Mouse (Mus musculus) cerebellum, postnatal 36 days (tissue): ENCODE data around the gene Smarcd2.
"Not testable (repeated sequence)": the region's sequence is repeated elsewhere in the genome, so short reads cannot be mapped to it uniquely, and the experiment has no call there.

Experiments used
- DNase-seq, 2 experiments: peaks; one replicate each; pipeline ENCODE4 v3.0.0; 2021 to 2022; ENCODE audit warnings: mixed read lengths in 2 of 2

Smarcd2 gene

DNA sequence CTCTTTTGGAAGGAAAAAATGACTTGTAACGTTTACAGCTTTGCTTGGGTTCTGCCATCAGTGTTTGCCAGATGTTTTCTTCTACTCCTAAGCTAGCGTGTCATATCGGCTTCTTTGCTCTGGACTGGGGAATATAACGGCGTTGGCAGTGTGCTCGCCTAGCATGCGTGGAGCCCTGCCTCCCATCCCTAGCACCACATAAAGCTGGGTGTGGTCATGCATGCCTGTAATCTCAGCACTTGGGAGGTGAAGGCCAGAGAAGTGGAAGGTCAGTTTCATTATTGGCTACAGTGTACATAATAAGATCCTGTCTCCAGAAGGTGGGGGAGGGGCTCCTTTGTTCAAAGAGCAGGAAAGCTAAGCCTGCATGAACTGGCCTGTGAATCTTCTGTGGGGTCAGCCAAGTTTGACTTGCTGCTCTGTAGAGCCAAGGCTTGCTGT lies 2.2 kb upstream of the Smarcd2 start:
- DNase-seq, result no peak

GRCm38 (mm10) chr11:106274374-106274773 lies 1.6 kb upstream of the Smarcd2 start:
- DNase-seq, result no peak

GRCm38 (mm10) chr11:106273811-106274210 lies 1.0 kb upstream of the Smarcd2 start:
- no peak for DNase-seq

DNA sequence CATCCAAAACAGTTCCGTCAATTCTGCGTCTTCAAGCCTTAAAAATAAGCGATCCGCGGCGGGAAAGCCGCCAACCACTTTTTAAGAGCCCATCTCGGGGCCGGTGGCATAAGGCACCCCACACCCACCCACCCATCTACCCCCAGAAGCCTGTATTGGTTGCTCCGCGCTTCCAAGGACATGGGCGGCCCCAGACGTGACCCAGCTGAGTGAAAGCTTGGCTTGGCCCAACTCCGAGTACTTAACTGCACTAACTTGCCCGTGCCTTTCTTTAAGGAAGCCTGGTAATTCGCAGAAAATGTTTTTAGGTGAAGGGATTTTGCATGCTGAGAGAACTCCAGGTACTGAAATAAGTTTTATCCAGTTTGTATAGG lies 526 bp upstream of the Smarcd2 start:
- no peak for DNase-seq

- peak; percentile 48 to 56 for DNase-seq
Observed at GRCm38 (mm10) chr11:106271794-106272643, 753 bp downstream of the Smarcd2 start.

- DNase-seq, result peak; percentile 37 to 55
Observed at GRCm38 (mm10) chr11:106271131-106271793, 1.5 kb downstream of the Smarcd2 start.

DNA sequence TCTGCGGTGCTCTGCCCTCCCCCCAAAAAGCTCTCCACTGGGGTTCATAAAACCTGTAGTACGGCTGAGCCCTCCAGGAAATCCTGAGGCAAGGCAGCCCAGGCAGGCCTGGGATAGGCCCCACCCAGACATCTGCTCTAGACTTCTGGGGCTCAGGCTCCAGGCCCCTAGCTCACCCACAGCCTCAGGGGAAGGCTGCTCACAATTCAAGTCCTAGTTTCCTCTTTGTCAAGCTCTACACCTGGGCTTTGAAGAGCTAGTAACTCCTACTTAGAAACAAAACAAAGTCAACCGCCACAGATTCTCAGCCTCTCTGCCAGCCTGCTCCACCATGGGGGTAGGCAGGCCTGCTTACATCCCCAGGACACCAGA lies 3.7 kb downstream of the Smarcd2 start:
- peak; percentile 56 to 61 for DNase-seq

- DNase-seq, result peak; percentile 91
Observed at GRCm38 (mm10) chr11:106268326-106269059, 4.3 kb downstream of the Smarcd2 start.

GRCm38 (mm10) chr11:106267871-106268270 lies 4.9 kb downstream of the Smarcd2 start:
- DNase-seq, result peak; percentile 72 to 76

DNA sequence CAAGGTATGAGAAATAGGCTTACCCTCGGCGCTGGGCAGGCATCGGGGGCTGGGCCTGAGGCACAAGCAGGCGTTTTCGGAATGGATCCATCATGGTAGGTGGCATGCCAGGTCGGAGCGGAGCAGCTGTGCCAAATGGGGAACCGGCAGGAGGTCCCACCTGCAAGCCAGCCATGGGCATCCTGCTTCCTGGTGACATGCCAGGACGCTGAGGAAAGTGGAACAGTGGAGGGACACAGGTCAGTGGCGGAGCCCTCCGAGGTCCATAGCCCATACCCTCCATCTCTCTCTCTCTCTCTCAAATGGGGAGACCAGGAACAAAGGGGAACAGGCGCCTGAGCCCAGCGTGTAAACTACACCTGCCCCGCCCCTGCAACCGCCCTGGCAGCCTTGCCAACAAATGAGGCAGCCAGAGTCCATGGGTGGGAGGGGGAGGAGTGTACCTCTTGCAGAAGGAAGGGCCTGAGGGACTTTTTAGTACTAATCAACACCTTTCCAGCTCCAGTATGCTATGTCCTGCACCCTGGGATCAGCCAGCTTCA lies 5.4 kb downstream of the Smarcd2 start:
- DNase-seq, result peak; percentile 95 to 96

DNA sequence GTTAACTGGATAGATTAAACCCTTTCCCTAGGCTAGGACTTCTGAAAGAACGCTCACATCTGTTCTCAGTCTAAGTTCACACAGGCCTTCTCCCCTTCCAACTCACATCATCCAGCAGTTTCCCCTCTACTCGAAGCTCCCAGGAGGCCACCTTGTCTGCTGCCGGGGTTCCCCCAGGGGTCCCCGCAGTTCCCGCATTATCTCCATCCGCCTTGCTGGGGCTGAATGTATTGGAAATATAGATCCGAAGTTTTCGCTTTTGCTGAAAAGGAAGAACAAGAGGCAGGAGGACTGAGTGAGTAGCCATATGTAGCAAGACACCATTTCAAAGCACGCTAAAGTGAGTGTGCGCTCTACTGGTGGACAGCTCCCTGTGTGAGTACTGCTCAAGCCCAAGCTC lies 6.3 kb downstream of the Smarcd2 start:
- no peak for DNase-seq

DNA sequence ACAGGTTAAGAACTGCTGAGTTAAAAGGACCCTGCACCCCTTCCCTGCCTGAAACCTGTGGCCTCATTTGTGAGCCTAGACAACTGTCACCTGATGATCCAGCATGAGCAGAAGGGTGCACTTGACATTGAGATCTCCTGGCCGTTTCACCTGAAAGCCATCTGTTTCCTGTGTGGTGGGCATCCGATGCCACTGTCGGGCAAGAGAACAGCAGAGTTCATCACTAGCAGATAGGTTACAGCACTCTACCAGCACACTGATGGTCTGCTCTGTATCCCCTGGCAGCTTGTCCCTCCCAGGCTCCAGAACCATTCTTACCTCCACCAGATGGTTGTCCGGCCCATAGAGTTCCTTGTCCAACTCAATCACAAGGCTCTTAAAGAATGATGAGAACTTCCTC lies 7.2 kb downstream of the Smarcd2 start:
- no peak for DNase-seq

DNA sequence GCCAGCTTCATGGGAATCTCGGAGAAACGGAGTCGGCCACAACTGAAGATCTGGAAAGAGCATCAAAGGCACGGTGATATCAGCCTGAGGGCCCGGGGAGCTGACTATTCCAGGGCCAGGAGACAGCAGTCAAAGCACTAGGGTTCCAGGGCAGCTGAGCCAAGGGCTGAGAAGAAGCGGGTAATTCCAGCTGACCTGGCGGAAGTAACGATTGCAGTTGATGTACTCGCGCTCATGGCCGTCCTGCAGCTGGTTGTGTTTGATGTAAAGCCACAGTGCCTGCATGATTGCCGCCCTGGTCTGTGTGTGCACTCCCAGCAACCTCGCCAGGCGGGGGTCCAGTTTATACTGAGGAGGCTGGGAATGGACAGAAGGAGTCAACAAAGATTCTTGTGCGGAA lies 7.8 kb downstream of the Smarcd2 start:
- DNase-seq, result no peak

GRCm38 (mm10) chr11:106263963-106264362 lies 8.8 kb downstream of the Smarcd2 start:
- DNase-seq, result peak in 1 of 2 experiments; percentile 35

DNA sequence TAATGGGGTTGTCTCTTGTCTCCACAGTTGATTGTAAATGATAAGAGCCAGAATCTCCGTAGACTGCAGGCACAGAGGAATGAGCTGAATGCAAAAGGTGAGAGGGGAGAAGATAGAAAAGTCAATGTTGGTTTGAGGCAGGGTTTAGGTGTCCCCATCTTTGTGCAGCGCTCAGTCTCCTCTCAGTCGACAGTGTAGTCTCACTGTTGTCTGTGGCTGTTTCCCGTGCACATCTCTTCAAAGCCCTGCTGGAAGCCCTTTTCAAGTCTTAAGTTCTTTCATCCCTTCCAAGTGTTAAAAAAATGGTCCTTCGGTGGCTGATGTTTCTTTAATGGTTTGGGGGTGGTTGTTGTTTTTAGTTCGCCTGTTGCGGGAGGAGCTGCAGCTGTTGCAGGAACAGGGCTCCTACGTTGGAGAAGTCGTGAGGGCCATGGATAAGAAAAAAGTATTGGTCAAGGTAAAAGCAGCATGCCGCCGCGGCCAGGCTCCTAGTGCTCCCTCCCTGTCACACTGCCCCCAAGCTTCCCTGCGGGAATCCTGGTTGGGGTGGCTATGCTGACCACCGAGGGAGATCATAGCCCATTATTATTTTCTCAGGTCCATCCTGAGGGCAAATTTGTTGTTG lies 11.8 kb downstream of the Smarcd2 start:
- DNase-seq, result no peak

GRCm38 (mm10) chr11:106256775-106257174 lies 16.0 kb downstream of the Smarcd2 start:
- DNase-seq, result peak in 1 of 2 experiments; percentile 49

GRCm38 (mm10) chr11:106255685-106256451 lies 16.9 kb downstream of the Smarcd2 start, which contains the start of the genes Ftsj3 and Psmc5:
Gene Ftsj3 (minus strand): TSS chr11:106256079.
Gene Psmc5 (plus strand): TSS chr11:106256154.
- DNase-seq, result peak; percentile 98 to 99

DNA sequence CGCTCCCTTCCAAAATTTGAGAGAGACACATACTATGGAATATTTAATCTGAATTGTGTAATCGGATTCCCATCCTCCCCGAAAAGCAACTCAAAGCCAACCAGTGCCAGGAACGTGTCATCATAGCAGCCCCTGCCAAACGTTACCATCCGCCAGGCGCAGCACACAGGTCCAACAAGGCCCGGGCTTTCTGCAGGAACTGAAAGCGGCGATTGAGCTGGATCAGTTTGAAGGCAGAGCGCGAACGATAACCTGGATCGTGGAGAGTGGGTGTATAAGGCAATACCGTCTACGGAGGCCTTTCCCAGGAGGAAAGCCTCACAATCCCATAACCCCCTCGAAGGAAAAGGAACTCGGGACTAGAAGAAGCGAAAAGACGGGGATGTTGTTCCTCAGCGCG lies 17.6 kb downstream of the Smarcd2 start:
- DNase-seq, result no peak

GRCm38 (mm10) chr11:106254767-106255166 lies 18.0 kb downstream of the Smarcd2 start:
- DNase-seq, result no peak

DNA sequence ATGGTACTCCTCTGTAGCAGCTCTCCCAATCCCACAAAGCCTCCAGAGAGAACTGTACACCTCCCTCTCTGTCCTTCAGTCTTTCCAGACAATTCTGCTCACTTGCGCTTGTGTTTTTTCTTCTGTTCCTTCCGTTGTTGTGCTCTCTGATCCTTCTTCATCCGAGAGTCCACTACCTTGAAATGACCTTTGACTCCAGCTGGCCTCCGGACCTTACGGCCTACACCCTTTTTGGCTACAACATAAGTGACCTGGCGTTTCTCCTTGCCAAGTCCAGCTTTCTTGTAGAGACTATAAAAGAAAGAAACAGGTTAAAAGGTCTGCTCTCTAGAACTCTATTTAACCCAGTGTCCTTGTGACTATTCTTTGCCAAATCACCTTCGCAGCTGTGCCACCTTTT lies 23.4 kb downstream of the Smarcd2 start:
- DNase-seq, result no peak

DNA sequence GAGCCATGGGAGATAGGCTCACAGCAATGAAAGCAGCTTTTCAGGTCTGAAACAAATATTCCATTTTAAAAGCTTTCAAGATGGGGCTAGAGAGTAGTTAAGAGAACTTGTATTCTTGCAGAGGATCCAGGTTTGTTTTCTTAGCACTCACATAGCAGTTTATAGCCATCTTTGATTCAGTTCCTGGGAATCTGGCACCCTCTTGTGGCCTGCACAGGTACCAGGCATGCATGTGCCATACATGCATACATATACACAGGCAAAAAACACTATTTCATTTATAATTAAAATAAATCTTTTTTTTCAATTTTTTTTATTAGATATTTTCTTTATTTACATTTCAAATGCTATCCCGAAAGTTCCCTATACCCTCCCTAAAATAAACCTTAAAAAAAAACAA lies 25.9 kb downstream of the Smarcd2 start:
- DNase-seq, result no peak

DNA sequence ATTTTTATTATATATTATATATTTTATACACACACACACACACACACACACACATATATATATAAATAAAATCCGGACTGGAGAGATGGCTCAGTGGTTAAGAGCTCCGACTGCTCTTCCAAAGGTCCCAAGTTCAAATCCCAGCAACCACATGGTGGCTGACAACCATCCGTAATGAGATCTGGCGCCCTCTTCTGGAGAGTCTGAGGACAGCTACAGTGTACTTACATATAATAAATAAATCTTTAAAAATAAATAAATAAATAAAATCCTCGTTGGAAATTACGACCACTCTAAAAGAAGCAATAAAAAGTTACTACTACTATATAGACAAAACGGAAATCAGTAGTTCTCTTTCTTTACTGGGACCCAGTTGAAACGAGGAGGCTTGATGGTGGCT lies 38.8 kb downstream of the Smarcd2 start:
- not testable (repeated sequence) for DNase-seq
